Mouse (Mus musculus) neural tube, embryonic 13.5 days (tissue): ENCODE results near the gene Hnrnpll. TPM values are rescaled to one million over a fixed set of nuclear protein-coding genes. Genes with fewer than 3 reads are reported as not detected.

Source experiments
- ATAC-seq: fragments of 200-750 bp; cut with Nextera tagmentation; 2 replicates; pipeline ENCODE4 v1.8.0; 2017; ENCODE audit warnings: low read depth, mild to moderate bottlenecking, moderate TSS enrichment, moderate library complexity
- H3K27ac ChIP-seq: fragments of 300-500 bp; sonication (generic); replicated peaks from 2 replicates; pipeline ENCODE4 v1.5.1; 2015; ENCODE audit warnings: moderate library complexity, mild to moderate bottlenecking, inconsistent platforms
- H3K27me3 ChIP-seq: fragments of 300-500 bp; sonication (generic); 2 replicates; pipeline ENCODE4 v1.6.1; 2015; ENCODE audit warnings: mild to moderate bottlenecking, inconsistent platforms
- H3K36me3 ChIP-seq: fragments of 300-500 bp; sonication (generic); 2 replicates; pipeline ENCODE4 v1.6.1; 2015; ENCODE audit warnings: mild to moderate bottlenecking, inconsistent platforms
- H3K4me1 ChIP-seq: fragments of 300-500 bp; sonication (generic); replicated peaks from 2 replicates; pipeline ENCODE4 v1.6.1; 2015; ENCODE audit warnings: inconsistent platforms
- H3K4me2 ChIP-seq: fragments of 300-500 bp; sonication (generic); 2 replicates; pipeline ENCODE4 v1.6.1; 2015; ENCODE audit warnings: inconsistent platforms, mild to moderate bottlenecking, moderate library complexity
- H3K4me3 ChIP-seq: fragments of 300-500 bp; sonication (generic); 2 replicates; pipeline ENCODE4 v1.5.1; 2015; ENCODE audit warnings: mild to moderate bottlenecking, inconsistent platforms
- H3K9ac ChIP-seq: fragments of 300-500 bp; sonication (generic); 2 replicates; pipeline ENCODE4 v1.6.1; 2015; ENCODE audit warnings: moderate library complexity, mild to moderate bottlenecking, inconsistent platforms
- H3K9me3 ChIP-seq: fragments of 300-500 bp; sonication (generic); 2 replicates; pipeline ENCODE4 v1.6.1; 2016; ENCODE audit warnings: inconsistent platforms
- WGBS: fragments of 180-500 bp; shearing (Covaris S2); methylation state at CpG from one replicate; pipeline ENCODE4 v1.1.7; 2015; 5-methylcytosine and 5-hydroxymethylcytosine counted together
- polyA plus RNA-seq: library from polyadenylated mRNA; unstranded; fragments of >200 nt; fragmentation: Nextera tagmentation; extraction: Ambion mirVana; gene quantifications from 2 replicates; pipeline ENCODE4 v1.2.1, GENCODE M21; 2015

The Hnrnpll gene
- polyA plus RNA-seq, 1 experiment from 2014 or later, result 66.7 TPM

DNA sequence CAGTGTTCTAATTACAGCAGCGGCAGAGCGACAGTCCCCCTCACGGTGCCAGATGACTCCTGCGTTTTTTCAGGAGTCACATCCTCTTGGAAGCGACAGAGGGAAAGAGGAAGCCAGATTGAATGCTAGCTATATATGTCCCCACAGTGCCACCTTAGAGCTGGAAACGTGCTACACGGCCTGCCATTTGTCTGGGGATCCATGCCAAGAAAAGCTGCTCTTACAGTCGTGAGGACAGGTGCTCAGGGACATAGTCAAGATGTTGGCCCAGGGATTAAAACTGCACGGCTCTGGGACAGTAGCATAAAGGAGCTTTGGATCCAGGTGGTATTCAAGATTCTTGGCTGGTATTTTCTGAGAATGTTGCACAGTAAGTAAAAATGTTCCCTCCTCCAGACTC is 22.3 kb upstream of the Hnrnpll start:
- no peaks in the 10 kb centered on the region for H3K4me1 ChIP-seq
- no peak overlapping the region for H3K4me3 ChIP-seq
- no peak overlapping the region for H3K9ac ChIP-seq
- 0 out of 2 replicates have a peak, but pooled peaks cover 9% of the 10 kb centered on the region for H3K9me3 ChIP-seq
- WGBS, result 80% methylated on average over 9 of the region's 9 CpGs
- ATAC-seq, result no peak
- no peak overlapping the region for H3K4me2 ChIP-seq
- H3K27ac ChIP-seq, result no peak overlapping the region
- H3K27me3 ChIP-seq, result no peaks in the 10 kb centered on the region
- no peaks in the 10 kb centered on the region for H3K36me3 ChIP-seq

- ATAC-seq, result no peak
- H3K27ac ChIP-seq, result no peak overlapping the region
Observed at GRCm38 (mm10) chr17:80083223-80083622, 21.1 kb upstream of the Hnrnpll start.

GRCm38 (mm10) chr17:80078726-80079125 is 16.6 kb upstream of the Hnrnpll start:
- H3K4me2 ChIP-seq, result no peak overlapping the region
- WGBS, result 91% methylated on average over 4 of the region's 4 CpGs
- H3K27me3 ChIP-seq, result no peaks in the 10 kb centered on the region
- H3K36me3 ChIP-seq, result no peaks in the 10 kb centered on the region
- H3K4me3 ChIP-seq, result no peak overlapping the region
- no peaks in the 10 kb centered on the region for H3K9me3 ChIP-seq
- no peak overlapping the region for H3K9ac ChIP-seq
- H3K4me1 ChIP-seq, result no peaks in the 10 kb centered on the region
- no peak overlapping the region for H3K27ac ChIP-seq
- ATAC-seq, result no peak

More at GRCm38 (mm10) chr17:80083223-80083622, 21.1 kb upstream of the Hnrnpll start:
- no peaks in the 10 kb centered on the region for H3K36me3 ChIP-seq
- no peak overlapping the region for H3K4me3 ChIP-seq
- no peaks in the 10 kb centered on the region for H3K27me3 ChIP-seq
- no peak overlapping the region for H3K9ac ChIP-seq
- 76% methylated on average over 6 of the region's 6 CpGs for WGBS
- H3K4me2 ChIP-seq, result no peak overlapping the region
- H3K4me1 ChIP-seq, result no peaks in the 10 kb centered on the region
- 0 out of 2 replicates have a peak, but pooled peaks cover 9% of the 10 kb centered on the region for H3K9me3 ChIP-seq

- Histone ChIP-seq H3K27ac (no peak overlapping the region), H3K4me2 (no peak overlapping the region), H3K9me3 (no peaks in the 10 kb centered on the region), H3K9ac (no peak overlapping the region), H3K4me1 (peaks cover 8% of the 10 kb centered on the region; the same call in 1 of the 2 replicates), H3K4me3 (no peak overlapping the region), H3K36me3 (no peaks in the 10 kb centered on the region), H3K27me3 (no peaks in the 10 kb centered on the region)
- WGBS, result 90% methylated on average over 5 of the region's 6 CpGs
- no peak for ATAC-seq
Observed at GRCm38 (mm10) chr17:80067257-80067656, 5.1 kb upstream of the Hnrnpll start.

DNA sequence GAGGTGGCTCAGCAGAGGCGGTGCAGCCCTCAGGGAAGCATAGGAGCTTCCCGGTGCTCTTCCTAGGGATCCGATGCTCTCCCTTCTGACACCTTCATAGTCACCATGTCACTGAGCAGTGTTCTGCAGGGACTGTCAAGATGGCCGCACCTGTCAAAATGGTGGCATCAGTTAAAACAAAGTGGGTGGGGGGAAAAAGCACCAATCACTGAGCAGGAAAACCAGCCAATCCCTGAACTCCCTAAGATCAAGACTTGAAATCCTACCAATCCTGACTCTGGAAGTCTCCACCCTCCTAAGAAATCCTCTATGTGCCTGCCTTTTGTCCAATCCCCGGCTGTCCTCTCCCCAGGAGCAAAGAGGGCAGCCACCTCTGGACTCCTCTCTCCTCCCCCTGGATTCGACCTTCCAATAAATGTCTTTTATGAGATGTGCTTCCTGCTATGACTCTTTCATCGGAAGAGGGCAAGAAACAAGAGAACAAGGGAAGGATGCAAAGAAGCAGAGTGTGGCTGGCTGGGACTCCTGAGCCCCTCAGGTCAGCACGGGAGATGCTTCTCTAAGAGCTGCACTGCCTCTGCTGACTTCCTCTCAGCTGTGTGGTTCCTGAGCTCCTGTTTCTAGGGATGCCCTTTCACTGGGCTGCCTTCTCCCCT is 1.8 kb upstream of the Hnrnpll start:
- 67% methylated on average over 8 of the region's 8 CpGs for WGBS
- no peak overlapping the region for H3K4me2 ChIP-seq
- no peak overlapping the region for H3K4me3 ChIP-seq
- no peaks in the 10 kb centered on the region for H3K9me3 ChIP-seq
- no peak overlapping the region for H3K9ac ChIP-seq
- ATAC-seq, result no peak
- no peaks in the 10 kb centered on the region for H3K27me3 ChIP-seq
- H3K4me1 ChIP-seq, result peaks cover 26% of the 10 kb centered on the region
- H3K36me3 ChIP-seq, result no peaks in the 10 kb centered on the region
- no peak overlapping the region for H3K27ac ChIP-seq

DNA sequence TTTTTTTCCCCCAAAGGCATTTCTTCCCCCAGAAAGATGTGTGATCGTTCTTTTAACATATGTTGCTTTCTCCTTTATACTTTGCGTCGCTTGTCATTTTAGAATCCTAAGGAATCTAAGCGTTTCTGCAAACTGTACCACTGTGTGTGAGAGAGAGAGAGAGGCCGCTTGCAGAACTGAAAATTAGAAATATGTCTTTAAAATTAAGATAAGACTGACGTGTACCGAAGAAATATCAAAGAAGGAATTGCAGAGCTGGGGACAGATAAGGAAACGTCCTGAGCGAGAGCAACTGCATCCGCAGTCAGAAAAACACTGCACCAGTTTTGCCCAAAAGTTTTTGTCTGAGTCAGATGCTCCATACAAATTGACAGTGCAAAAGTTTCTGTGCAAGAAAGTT is 1.3 kb upstream of the Hnrnpll start:
- peak overlapping the region; percentile 73 for H3K4me2 ChIP-seq
- H3K9me3 ChIP-seq, result no peaks in the 10 kb centered on the region
- H3K4me3 ChIP-seq, result 0 out of 2 replicates have a peak overlapping the region, but pooled peaks have one; percentile 95
- no peak overlapping the region for H3K9ac ChIP-seq
- H3K4me1 ChIP-seq, result peaks cover 29% of the 10 kb centered on the region
- H3K36me3 ChIP-seq, result no peaks in the 10 kb centered on the region
- ATAC-seq, result no peak
- no peaks in the 10 kb centered on the region for H3K27me3 ChIP-seq
- H3K27ac ChIP-seq, result no peak overlapping the region
- 89% methylated on average over 10 of the region's 10 CpGs for WGBS

DNA sequence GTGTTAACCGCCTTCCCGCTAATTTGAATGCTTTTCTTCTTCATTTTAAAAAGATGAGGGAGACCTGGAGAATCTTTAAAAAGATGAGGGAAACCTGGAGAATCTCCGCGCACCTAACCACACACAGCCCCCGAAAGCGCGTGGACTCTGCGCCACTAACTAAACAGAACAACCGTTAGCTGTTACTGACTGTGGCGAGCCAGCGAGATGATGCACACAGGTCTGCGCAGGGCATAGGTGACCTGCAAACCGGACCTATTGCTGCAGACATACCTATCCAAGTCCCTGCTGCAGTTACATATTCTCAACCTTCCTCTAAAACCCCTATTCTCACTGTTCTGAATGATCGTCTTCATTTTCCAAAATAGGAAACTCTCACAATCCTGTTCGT is 481 bp upstream of the Hnrnpll start:
- Histone ChIP-seq H3K4me3 (peak overlapping the region; percentile 95), H3K27ac (peak overlapping the region; percentile 100), H3K36me3 (no peaks in the 10 kb centered on the region), H3K9me3 (no peaks in the 10 kb centered on the region), H3K9ac (peak overlapping the region; percentile 80), H3K4me2 (peak overlapping the region; percentile 73), H3K27me3 (no peaks in the 10 kb centered on the region), H3K4me1 (peaks cover 37% of the 10 kb centered on the region)
- peak; percentile 64 for ATAC-seq
- WGBS, result 3% methylated on average over 15 of the region's 15 CpGs

- Histone ChIP-seq H3K4me2 (peak overlapping the region; percentile 73), H3K4me1 (peaks cover 46% of the 10 kb centered on the region), H3K4me3 (peak overlapping the region; percentile 95), H3K27ac (peak overlapping the region; percentile 100), H3K36me3 (no peaks in the 10 kb centered on the region), H3K27me3 (no peaks in the 10 kb centered on the region), H3K9ac (peak overlapping the region; percentile 99), H3K9me3 (no peaks in the 10 kb centered on the region)
- peak; percentile 8 for ATAC-seq
- under 1% methylated on average over 77 of the region's 83 CpGs for whole genome bisulfite sequencing
Observed at GRCm38 (mm10) chr17:80060828-80061782, 1.0 kb downstream of the Hnrnpll start.

DNA sequence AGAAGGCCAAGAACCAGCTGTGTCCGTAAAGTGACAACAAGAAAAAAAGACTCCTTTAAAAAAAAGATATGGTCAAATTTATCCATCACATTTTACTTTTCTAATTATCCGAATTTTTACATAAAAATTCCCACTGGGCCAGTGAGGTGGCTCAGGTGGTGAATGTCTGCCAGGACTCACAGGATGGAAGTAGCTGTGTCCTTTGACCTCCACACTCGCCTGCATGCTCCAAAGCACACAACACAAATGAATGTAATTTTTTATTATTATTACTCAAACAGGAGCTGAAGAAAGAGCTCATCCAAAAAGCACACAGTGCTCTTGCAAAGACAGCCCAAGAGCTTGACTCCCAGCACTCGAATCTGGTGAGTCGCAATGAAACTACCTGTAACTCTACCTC is 2.0 kb downstream of the Hnrnpll start:
- peaks cover 46% of the 10 kb centered on the region for H3K4me1 ChIP-seq
- no peak overlapping the region for H3K27ac ChIP-seq
- peak overlapping the region; percentile 95 for H3K4me3 ChIP-seq
- H3K9me3 ChIP-seq, result no peaks in the 10 kb centered on the region
- no peak for ATAC-seq
- WGBS, result 17% methylated on average over 5 of the region's 5 CpGs
- peak overlapping the region; percentile 99 for H3K9ac ChIP-seq
- peak overlapping the region; percentile 73 for H3K4me2 ChIP-seq
- H3K36me3 ChIP-seq, result no peaks in the 10 kb centered on the region
- H3K27me3 ChIP-seq, result no peaks in the 10 kb centered on the region

DNA sequence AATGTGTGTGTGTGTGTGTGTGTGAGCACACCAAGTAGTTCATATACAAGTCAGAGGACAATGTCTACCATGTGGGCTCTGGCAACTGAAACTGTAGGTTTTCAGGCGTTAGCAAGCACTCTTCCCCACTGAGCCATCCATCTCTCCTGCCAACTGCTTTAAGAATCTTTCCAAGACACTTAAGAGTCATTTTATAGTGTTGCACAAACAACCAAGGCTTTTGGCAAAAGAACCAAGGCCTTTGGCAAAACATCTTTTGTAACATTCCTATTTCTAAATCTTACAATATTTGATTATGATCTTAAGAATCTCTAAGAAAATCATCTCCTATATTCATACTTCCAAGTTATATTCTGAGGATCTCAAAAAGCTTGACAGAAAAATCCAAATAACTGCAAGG is 2.4 kb downstream of the Hnrnpll start:
- peak overlapping the region; percentile 95 for H3K4me3 ChIP-seq
- H3K27ac ChIP-seq, result no peak overlapping the region
- 0% methylated on average over 1 of the region's 1 CpGs for WGBS
- H3K9ac ChIP-seq, result peak overlapping the region; percentile 99; the same call in 1 of the 2 replicates
- H3K27me3 ChIP-seq, result no peaks in the 10 kb centered on the region
- no peak for ATAC-seq
- H3K9me3 ChIP-seq, result no peaks in the 10 kb centered on the region
- no peaks in the 10 kb centered on the region for H3K36me3 ChIP-seq
- H3K4me1 ChIP-seq, result peaks cover 46% of the 10 kb centered on the region
- peak overlapping the region; percentile 73 for H3K4me2 ChIP-seq

GRCm38 (mm10) chr17:80058501-80058900 is 3.6 kb downstream of the Hnrnpll start:
- no peak overlapping the region for H3K27ac ChIP-seq
- peaks cover 46% of the 10 kb centered on the region for H3K4me1 ChIP-seq
- no peak overlapping the region for H3K4me3 ChIP-seq
- WGBS, result 72% methylated on average over 1 of the region's 1 CpGs
- no peaks in the 10 kb centered on the region for H3K36me3 ChIP-seq
- no peak for ATAC-seq
- H3K9me3 ChIP-seq, result no peaks in the 10 kb centered on the region
- no peaks in the 10 kb centered on the region for H3K27me3 ChIP-seq
- H3K9ac ChIP-seq, result no peak overlapping the region
- no peak overlapping the region for H3K4me2 ChIP-seq
